Mouse (Mus musculus) common myeloid progenitor, adult 5-6 weeks (primary cell): ENCODE results near the gene 1700092M07Rik. TPM values are rescaled to one million over a fixed set of nuclear protein-coding genes. Genes with fewer than 3 reads are reported as not detected.

ENCODE experiments used
- ATAC-seq: replicated peaks from 2 replicates; pipeline ENCODE4 v1.8.0; 2016; ENCODE audit warnings: low read depth, mild to moderate bottlenecking, moderate TSS enrichment, inconsistent platforms; ENCODE audit not compliant: poor library complexity, severe bottlenecking
- total RNA-seq: library from RNA; stranded (forward); fragments of 200-1000, 187-1606 nt; gene quantifications from 2 replicates; pipeline ENCODE4 v1.2.3, GENCODE M21; 2017

The 1700092M07Rik gene
- total RNA-seq: 1.5 and 5.8 TPM in 2 replicates

- ATAC-seq: no peak
Measured at GRCm38 (mm10) chr19:8740603-8741002, at the start of gene 1700092M07Rik. Gene 1700092M07Rik (plus strand): TSS chr19:8740718.

GRCm38 (mm10) chr19:8691871-8692539 is 48.5 kb upstream of the 1700092M07Rik start:
- ATAC-seq: no peak

- no peak for ATAC-seq
Measured at GRCm38 (mm10) chr19:8692740-8693139, 47.8 kb upstream of the 1700092M07Rik start.

GRCm38 (mm10) chr19:8695330-8695729 is 45.2 kb upstream of the 1700092M07Rik start:
- ATAC-seq: peak; percentile 84

- ATAC-seq: 0 out of 2 replicates have a peak, but pooled peaks have one; percentile 47
Measured at GRCm38 (mm10) chr19:8699652-8700051, 40.9 kb upstream of the 1700092M07Rik start.

GRCm38 (mm10) chr19:8702458-8702857 is 38.1 kb upstream of the 1700092M07Rik start:
- no peak for ATAC-seq

- ATAC-seq: no peak
Measured at GRCm38 (mm10) chr19:8703571-8703970, 36.9 kb upstream of the 1700092M07Rik start.

GRCm38 (mm10) chr19:8705026-8705708 is 35.4 kb upstream of the 1700092M07Rik start:
- ATAC-seq: no peak

GRCm38 (mm10) chr19:8706132-8706667 is 34.3 kb upstream of the 1700092M07Rik start:
- ATAC-seq: no peak

GRCm38 (mm10) chr19:8706930-8707329 is 33.6 kb upstream of the 1700092M07Rik start:
- no peak for ATAC-seq

- no peak for ATAC-seq
Measured at GRCm38 (mm10) chr19:8708954-8709353, 31.6 kb upstream of the 1700092M07Rik start.

- no peak for ATAC-seq
Measured at GRCm38 (mm10) chr19:8710057-8710456, 30.5 kb upstream of the 1700092M07Rik start.

GRCm38 (mm10) chr19:8711506-8711905 is 29.0 kb upstream of the 1700092M07Rik start:
- ATAC-seq: no peak

- ATAC-seq: 0 out of 2 replicates have a peak, but pooled peaks have one; percentile 4
Measured at GRCm38 (mm10) chr19:8711949-8712869, 28.3 kb upstream of the 1700092M07Rik start.

- ATAC-seq: peak; percentile 70
Measured at GRCm38 (mm10) chr19:8712870-8713305, 27.6 kb upstream of the 1700092M07Rik start.

- peak; percentile 75 for ATAC-seq
Measured at GRCm38 (mm10) chr19:8713306-8713996, 27.1 kb upstream of the 1700092M07Rik start.

- ATAC-seq: peak; percentile 30
Measured at GRCm38 (mm10) chr19:8713997-8714652, 26.4 kb upstream of the 1700092M07Rik start.

- no peak for ATAC-seq
Measured at GRCm38 (mm10) chr19:8714653-8715481, 25.7 kb upstream of the 1700092M07Rik start.
